Mouse (Mus musculus): ENCODE measurements around the gene Ppt2.
A peak's percentile ranks its signal among the peaks of the same experiment; 100 is the strongest.

Ppt2 gene

DNA sequence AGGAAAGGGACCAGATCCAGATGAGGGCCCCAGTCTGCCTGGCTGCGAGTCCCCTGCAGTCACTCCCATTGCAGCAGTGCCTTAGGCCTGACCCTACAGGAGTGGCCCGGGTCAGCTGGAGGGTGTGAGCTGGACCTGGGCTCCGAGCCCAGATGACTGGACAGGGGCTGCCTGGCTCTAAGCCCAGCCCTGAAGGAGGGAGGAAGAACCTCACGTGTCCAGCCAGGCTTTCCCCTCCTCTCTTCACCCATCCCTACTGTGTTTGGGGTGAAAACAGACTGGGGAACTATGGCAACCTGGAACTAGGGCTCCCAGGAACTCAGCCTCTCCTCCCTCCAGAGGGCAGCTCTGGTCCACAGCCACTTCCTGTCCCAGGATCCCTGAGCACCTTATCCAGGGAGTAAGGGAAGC is 27.3 kb upstream of the Ppt2 start:
- DNase-seq, result peak; percentile 60

DNA sequence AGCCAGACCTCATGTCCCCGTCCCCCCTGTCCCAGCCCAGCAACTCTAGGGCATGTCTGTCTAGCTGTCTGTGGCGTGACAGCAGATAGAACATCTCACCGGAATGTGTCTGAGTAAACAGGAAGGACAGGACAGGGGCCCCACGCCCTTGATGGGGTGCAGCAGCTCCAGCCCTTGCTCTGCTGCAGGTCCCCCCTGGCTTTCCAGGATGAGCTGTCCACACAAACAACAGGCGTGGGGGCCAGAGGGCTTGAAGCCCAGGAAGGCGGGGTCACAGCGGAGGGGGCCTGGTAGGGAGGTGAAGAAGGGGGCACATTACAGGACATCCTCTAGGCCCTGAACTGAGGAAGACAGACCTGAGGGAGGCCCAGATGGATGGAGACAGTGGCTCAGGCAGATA is 26.9 kb upstream of the Ppt2 start:
- no peak for DNase-seq

DNA sequence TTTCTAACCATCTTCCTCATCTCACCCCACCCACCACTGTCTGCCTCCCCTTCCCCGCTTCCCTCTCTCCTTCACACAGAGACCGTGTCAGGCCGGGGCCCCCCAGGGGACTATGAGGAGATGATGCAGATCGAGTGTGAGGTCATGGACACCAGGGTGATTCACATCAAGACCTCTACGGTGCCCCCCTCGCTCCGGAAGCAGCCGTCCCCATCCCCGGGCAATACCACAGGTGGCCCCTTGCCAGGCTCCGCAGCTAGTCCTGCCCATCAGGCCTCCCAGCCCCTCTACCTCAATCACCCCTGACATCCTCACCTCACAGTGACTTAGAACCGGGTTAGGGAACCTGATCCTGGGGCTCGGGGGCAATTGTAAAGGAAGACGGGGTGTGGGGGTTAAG is 26.1 kb upstream of the Ppt2 start:
- peak; percentile 44 for DNase-seq

DNA sequence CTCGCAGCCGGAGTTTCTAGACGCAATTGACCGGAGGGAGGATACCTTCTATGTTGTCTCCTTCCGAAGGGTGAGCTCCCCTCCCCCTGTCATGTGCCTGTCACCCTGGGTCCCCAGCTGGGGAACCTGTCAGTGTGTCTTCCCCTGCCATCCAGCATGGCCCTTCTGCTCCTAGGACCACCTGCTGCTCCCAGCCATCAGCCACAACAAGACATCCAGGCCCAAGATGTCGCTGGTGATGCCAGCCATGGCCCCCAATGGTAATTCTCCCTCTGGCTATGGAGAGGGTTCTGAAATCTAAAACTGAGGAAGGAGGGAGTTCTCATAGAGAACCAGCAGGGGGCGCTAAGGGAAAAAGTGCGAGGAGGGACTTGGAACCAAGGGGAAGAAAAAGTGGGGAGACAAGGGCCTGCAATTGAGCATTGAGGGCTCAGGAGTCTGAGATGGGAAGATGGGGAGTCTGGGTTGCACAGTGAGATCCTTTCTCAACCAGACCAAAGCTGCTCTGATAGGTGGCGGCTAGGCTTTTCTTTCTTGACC is 25.5 kb upstream of the Ppt2 start:
- DNase-seq, result peak; percentile 48

DNA sequence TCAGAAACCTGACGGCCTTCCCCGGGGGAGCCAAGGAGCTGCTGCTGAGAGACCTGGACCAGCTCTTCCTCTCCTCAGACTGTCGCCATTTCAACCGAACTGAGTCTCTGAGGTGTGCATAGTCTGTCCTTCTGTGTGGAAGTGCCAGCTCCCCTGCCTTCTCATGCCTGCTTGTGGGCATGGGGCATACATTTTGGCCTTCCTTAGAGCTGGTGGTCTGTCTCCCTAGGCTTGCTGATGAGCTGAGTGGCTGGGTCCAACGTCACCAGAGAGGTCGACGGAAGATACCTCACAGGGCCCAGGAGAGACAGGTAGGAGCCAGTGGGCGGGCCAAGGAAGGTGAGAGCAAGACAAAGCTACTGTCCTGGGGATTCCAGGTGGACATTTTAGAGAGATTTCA is 24.7 kb upstream of the Ppt2 start:
- DNase-seq, result peak; percentile 22

DNA sequence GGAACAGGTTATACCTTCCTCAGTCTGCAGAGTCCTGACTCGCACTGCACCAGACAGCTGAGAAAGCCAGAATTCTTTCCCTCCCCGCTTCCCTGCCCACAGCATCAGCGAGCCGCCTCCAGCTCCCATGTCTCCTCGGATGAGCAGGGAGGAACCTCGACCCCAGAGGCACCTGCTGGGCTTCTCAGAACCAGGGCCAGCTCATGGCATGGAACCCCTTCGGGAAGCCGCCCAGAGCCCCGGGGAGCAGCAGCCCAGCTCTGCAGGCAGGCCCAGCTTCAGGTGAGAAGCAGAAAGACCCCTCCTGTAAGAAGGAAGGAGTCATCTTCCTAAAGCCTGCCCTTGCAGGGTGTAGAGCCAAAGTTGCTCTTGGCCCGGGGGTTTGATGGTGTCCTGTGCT is 24.2 kb upstream of the Ppt2 start:
- peak; percentile 26 for DNase-seq

DNA sequence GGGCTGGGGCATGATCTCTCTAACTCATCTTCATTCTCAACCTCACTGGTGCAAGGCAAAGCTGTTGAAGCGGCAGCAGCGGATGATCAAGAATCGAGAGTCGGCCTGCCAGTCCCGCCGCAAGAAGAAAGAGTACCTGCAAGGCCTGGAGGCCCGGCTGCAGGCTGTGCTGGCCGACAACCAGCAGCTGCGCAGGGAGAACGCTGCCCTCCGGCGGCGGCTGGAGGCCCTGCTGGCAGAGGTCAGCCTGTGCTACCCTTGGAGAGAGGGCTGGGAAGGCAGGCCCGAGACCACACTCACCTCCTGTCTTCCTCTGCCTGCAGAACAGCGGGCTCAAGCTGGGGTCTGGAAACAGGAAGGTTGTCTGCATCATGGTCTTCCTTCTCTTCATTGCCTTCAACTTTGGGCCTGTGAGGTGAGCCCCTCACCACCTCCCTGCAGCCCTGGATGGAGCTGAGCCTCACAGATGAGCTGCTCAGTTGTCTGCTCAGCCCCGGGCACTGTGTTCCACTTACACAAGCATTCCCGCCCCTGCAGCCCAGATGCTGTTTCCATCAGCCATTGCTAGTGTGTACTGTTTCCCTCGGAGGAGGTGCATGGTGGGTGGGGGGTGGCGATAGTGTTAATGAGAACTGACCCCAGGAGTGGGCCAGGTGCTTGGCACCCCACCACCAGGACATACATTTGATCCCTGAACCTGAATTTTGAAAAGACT is 23.4 kb upstream of the Ppt2 start:
- DNase-seq, result peak; percentile 43

DNA sequence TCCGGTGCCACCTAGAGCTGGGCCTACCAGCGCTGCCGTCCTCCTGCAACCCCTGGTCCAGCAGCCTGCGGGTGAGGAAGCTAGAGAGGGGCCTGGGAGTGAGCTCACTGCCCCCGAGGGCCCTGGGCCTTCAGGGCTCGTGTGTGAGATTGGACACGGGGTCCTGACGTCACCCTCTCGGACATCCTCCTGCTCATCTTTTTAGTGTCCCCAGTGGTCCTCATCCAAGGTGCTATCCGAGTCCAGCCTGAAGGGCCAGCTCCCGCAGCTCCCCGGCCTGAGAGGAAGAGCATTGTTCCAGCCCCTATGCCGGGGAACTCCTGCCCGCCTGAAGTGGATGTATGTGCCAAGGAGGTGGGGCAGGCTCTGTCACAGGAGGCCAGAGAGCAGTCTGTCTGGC is 22.5 kb upstream of the Ppt2 start:
- DNase-seq, result peak; percentile 46

DNA sequence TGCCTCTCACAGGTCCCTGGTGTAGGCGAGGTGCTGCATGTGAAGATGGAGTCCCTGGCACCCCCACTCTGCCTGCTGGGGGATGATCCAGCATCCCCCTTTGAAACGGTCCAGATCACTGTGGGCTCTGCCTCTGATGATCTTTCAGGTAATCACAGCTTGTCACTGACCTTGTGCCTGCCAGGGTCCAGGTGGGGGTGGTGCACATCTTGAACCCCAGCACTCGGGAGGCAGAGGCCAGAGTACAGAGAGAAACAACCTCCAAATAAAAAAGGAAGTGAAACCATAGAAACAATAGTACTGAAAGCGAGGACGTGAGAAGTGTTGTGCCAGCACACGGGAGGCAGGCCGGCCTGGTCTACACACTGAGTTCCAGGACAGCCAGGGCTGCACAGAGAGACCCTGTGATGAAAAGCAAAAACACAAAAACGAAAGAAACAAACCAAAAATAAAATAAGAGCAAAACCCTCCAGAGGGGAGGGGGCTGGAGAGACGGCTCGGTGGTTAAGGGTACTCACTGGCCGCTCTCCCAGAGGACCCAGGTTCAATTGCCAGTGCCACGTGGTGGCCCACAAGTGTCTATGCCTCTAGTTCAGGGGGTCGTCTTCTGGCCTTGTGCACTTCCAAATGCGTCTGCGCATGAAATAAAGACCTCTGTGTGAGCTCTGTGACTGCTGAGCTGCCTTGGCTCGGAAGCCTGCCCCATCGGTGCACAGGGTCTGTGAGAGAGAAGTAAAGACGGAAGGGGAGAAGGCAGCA is 21.0 kb upstream of the Ppt2 start:
- peak; percentile 42 for DNase-seq

DNA sequence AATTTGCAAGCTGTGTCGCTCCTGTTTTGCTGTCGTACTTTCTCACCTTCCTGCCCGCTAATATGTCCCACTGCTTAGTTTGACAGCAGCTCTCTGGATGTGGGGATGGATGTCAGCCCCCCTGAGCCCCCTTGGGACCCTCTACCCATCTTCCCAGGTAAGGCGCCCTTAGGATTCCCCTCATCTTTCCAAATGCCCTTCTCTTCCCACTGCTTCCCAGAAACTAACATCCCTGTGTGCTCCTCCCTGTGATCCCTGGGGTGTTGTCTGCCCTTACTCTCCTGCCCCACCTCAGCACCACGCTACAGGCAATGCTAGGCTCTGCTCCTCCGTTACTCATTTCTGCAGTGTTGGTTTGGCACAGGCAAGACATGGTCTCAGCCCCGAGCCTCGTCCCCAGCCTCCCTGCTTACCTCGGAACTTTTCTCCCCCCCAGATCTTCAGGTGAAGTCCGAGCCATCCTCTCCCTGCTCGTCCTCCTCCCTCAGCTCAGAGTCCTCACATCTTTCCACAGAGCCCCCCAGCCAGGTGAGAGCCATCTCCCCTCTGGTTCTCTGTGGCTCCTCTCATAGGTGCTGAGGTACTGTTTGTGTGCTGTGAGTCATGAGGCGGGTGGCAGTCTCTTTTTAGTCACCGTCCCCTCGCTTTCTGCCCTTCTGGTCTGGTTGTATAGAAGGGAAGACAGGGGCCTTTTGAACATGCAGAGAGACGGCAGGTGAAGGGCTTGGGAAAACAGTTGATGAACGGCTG is 20.0 kb upstream of the Ppt2 start:
- peak; percentile 54 for DNase-seq

DNA sequence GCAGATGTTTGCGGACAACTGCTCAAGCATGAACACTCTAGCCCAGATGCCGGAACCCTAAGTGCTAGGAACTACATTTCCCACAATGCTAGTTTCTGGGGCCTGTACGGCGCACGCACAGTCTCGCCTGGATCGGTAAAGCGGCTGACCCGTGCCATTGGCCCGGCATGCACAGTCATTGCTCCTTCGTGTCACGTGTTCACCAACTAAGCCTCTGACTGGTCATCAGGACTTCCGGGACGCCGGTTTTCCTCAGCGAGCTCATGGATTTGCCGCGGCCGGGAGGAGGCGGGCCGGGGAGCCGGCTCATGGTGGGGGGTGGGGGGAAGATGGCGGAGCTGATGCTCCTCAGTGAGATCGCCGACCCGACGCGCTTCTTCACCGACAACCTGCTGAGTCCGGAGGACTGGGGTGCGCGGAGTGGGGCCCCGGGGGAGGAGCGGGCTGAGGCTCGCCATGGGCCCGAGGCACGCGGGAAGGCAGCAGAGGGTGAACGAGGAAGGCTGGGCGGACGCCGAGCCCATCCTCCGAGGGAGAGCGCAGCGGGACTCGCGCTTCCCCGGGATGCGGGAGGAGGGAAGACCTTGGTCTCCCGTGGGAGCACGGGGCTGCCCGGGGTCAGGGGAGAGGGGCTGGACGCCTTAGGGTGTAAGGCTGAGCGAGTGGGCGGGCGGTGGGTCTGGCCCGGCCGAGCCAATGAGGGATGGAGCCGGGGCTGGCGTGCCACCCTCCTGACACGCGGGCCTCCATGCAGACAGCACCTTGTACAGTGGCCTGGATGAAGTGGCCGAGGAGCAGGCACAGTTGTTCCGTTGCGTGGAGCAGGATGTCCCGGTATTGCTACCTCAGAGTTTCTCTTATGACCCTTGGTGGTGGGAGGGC is 18.8 kb upstream of the Ppt2 start, which contains the start of gene Atf6b:
Atf6b (plus strand) TSS at position 241 of the 882 bp plus-strand sequence.
- peak; percentile 97 for DNase-seq

DNA sequence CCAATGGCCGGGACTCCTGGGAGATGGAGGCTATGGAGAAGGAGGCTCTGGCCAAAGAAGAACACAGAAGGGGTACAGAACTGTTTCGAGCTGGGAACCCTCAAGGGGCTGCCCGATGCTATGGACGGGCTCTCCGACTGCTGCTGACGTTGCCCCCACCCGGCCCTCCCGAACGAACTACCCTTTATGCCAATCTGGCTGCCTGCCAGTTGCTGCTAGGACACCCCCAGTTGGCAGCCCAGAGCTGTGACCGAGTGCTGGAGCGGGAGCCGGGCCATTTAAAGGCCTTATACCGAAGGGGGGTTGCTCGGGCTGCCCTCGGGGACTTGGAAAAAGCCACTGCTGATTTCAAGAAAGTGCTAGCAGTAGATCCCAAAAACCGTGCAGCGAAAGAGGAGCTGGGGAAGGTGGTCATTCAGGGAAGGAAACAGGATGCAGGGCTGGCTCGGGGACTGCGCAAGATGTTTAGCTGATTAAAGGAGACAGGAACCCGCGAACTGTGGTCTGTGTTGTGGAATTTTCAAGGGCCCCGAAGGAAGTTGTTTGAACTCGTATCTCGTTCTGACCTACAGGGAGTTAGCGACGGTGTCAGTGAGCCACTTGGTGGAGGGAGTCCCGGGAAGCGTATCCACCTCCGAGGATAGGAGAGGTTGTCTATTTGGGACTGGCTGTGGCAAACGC is 17.7 kb upstream of the Ppt2 start:
- peak; percentile 75 for DNase-seq

DNA sequence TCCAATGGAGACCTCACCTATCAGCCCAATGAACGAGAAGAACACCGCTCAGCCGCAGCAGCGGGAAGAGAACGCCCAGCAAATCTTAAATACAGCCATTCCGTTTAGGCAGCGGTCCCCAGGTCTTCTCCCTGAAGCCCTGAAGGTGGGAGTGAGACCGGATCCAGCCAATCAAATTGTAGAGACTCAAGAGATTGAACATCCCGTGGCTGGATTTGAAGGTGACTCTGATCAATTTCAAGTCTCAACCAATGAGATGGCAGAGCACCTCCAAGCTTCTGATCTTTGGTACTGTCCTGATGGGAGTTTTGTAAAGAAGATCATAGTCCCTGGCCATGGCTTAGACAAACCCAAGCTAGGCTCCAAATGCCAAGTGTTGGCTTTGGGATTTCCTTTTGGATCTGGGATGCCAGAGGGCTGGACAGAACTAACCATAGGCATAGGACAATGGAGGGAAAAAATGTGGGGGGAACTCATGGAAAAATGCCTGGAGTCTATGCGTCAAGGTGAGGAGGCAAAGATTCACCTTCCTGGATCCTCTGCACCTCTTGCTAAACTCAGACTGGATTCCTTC is 17.0 kb upstream of the Ppt2 start:
- peak; percentile 48 for DNase-seq

DNA sequence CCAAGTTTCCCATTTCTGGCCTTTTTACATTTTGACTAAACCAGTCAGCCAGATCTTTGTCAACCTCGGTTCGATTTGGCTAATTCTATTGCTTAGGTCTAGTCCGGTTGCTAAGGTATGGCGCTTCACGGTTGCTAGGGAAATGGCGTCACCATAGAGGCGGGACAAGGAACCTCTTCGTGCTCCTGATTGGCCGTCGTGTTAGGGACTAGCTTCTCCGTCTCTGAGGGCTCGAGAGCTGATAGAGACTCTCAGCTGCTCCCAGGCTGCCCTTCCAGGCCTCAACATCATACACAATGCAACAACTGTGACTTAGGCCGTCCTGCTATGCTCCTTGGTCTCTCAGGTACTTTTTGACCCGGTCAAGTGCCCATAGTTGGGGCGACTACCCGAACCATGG is 16.3 kb upstream of the Ppt2 start, which contains the start of gene Fkbpl:
Fkbpl (plus strand) TSS at position 157 of the 400 bp plus-strand sequence.
- peak; percentile 96 for DNase-seq

DNA sequence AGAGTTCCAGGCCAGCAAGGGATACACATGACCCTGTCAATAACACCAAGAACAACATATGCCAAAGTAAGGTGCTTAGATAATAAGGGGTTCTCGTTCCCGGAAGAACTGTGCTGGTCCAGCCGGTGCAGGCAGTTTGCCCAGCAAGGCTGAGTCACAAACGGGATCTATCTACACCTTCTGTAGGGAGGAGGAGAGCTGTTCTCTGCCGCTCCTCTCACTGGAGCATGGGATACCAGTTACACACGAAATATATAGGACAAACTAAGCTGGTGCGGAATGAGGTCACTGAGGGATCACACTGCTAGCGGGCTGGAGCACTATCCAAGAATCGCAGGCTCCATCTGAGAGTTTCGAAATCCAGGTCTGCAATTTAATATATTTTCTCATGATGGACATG is 15.6 kb upstream of the Ppt2 start:
- DNase-seq, result peak; percentile 83

DNA sequence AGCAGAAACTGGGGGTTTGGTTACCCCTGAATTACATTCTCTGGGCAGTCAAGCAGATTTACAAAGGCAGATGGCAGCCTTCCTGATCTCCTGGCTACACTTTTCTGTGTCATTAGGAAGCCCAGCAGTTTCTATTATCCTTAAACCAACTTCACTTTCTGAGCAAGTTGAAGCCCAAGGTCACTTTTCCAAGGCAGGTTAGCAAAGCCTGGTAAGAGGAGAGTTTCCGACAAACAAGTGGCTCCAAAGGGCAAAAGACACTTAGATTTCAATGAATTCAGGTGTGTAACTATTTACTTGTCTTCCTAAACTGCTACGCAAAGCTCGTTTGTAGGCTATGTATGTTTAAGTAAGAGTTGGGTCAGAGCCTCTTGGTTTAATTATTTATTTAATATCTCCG is 15.1 kb upstream of the Ppt2 start:
- DNase-seq, result peak; percentile 38

DNA sequence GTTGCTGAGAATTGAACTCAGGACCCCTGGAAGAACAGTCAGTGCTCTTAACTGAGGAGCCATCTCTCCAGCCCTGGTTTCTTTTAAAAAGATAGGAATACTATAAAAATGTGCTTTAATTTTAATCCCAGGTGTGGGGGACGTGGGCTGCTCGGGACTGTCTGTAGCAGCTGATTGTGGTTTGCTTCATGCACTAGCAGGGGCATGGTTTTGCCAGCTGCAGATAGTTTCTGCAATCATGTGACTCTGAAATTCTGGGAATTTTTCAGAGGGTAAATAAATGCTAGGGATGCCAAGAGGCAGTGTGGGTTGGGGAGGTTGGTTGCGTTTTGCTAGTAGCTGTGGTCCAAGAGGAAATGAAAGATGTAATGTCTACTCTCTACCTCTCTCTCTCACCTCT is 13.6 kb upstream of the Ppt2 start:
- DNase-seq, result peak; percentile 31

DNA sequence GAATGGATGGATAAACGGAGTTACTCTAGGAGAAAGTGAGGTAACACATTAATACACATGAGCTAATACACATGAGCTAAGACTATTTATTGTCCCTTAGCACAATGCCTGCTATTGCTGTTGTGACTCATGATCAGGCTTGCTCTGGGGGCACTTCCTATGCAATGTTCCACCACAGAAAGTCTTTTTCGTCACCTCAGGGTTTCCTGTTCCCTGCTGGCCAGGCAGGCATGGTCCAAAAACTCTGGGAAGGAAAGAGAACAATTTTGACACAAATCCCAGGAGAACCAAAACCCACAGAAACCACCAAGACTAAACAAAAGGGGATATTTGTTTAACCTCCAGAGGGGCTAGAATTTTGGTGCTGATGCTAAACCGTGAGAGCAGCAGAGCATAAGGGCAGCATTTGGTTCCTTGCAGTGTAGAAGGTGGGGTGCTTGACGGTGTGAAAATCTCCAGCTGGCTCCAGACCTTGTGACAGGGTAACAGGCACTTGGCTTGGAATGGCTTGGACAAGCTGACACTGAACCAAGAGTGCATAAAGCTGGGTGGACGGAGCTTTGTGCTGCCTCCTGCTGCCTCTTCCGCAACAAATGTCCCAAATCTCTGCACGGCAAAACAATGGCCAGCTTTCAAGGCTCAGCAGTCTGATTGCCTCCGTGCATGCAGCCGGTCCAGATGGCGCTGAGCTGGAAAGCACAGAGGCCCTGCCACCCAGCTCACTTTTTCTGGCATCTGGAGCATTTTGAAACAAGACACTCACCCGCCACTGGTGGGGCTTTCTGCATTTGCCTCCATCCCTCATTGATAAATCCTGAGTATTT is 12.7 kb upstream of the Ppt2 start:
- DNase-seq, result peak; percentile 94

DNA sequence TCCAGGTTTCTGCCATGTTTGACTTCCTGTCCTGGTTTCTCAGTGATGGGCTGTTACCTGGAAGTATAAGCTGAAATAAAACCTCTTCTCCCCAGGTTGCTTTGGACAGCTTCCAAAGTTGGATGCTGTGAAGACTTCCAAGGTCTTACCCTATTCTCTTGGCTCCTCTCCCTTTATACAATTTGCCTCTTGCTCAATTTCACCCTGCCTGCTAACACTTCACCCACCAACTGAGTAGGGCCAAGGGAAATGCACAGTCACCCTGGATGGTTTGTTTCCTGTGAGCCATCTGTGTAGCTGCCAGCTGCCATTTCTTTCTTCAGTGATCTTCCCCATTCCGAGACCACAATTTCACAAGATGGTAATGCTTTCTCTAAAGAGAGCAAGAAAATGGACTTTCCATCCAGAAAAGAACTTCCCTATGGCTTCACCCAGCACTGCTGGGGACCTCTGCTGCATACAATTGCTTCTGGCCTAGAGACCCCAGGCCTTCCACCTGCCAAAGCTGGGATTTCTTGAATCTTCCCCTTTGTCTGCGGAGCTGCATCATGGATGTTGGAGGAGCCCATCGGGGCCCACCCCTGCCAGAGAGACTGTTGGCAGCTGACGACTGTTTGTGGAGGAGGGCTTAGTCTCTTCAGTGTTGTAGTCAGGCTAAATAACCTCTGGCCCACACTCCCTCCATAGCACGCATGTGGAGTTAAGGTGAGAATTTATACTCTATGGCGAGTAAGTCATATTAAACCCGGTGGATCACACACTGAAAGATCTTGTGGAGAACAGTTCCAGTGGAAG is 11.3 kb upstream of the Ppt2 start:
- DNase-seq, result peak; percentile 60

All from cerebellum, adult 11-12 months (tissue).